Mouse (Mus musculus): ENCODE results near the gene Serpina1c. TPM values are rescaled to one million over a fixed set of nuclear protein-coding genes. Genes with fewer than 3 reads are reported as not detected.
"Not testable (repeated sequence)": the region's sequence is repeated elsewhere in the genome, so short reads cannot be mapped to it uniquely, and the experiment has no call there.

Gene Serpina1c
- polyA plus RNA-seq (2015; fragmentation: Nextera tagmentation; extraction: Ambion mirVana), result 2.3 and 2.6 TPM in 2 replicates

DNA sequence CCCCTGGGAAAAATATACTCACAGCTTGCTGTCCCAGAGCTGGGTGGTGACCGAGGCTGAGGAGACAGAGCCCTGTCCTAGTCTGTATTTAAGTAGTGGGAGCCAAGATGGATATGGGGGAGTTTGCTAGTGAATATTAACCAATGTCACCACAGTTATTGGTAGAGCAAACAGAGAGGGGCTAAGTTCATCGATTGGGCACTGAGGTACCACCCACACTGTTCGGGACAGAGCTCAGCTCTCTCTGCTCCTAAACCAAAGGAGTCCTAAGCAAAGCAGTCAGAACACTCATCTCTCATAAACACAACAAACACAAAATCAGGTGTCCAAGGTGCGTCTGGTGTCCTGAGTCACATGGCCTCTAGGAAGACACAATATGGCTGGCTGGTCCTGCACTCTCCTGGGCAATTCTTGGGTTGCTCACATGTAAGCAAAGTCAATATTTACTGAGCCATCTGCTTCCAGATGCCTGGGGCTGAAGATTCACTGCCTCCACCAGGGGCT is at the start of gene Serpina1c:
TSS of gene Serpina1c (minus strand) at position 51 of the 504 bp plus-strand sequence.
- H3K4me1 ChIP-seq; H3K27me3 ChIP-seq; H3K9me3 ChIP-seq (replicated peaks); H3K4me2 ChIP-seq; H3K4me3 ChIP-seq (replicated peaks); H3K27ac ChIP-seq; H3K9ac ChIP-seq; H3K36me3 ChIP-seq; ATAC-seq (replicated peaks; ENCODE audit: low FRiP score): not testable (repeated sequence)
- WGBS, result 87% methylated on average over 4 of the region's 4 CpGs

DNA sequence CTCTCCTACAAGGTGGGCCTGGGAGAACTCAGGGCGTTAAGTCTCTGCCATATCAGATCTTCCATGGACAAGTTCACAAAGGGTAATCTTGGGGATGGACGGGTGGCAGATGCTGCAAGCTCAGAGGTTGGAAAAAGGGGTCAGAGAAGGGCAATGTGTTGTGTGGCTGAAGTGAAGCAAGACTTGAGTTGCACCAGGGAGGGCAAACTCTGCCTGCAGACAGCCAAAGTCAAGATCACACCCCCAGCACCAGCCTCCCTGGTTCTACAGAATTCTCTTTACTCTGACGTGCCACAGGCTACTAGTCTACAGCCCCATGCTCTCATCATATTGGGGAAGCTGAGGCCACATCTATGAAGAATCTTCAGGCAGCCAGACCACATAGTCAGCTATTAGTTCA is 48.3 kb upstream of the Serpina1c start:
- WGBS, result 84% methylated on average over 3 of the region's 3 CpGs
- H3K36me3 ChIP-seq; H3K4me2 ChIP-seq; H3K9ac ChIP-seq; H3K27me3 ChIP-seq; ATAC-seq (replicated peaks; ENCODE audit: low FRiP score); H3K9me3 ChIP-seq (replicated peaks); H3K27ac ChIP-seq; H3K4me3 ChIP-seq (replicated peaks); H3K4me1 ChIP-seq: not testable (repeated sequence)

DNA sequence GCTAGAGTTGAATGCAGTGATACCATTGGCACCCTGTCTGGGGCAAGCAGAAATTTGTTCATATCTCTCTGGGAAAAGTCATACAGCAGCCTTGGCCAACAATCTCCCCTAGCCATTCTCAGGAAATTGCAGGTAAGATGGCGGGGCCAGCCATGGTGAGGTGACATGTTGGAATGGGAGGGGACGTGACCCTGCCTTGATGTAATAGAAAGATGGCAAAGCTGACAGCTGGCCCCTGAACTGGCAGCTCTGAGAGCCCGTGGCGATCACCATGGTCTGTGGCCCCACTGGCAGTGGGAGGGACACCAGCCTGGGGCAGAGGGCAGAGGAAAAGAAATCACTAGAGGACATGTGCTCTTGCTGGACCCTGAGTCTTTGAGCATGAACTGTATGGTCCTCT is 41.6 kb upstream of the Serpina1c start:
- Histone ChIP-seq H3K4me2 (no peak overlapping the region), H3K27me3 (no peaks in the 10 kb centered on the region), H3K9ac (no peak overlapping the region), H3K36me3 (no peaks in the 10 kb centered on the region), H3K9me3 (replicated peaks) (no peaks in the 10 kb centered on the region), H3K4me3 (replicated peaks) (no peak overlapping the region), H3K27ac (no peak overlapping the region), H3K4me1 (no peaks in the 10 kb centered on the region)
- ATAC-seq (replicated peaks; ENCODE audit: low FRiP score), result no peak
- 93% methylated on average over 4 of the region's 4 CpGs for WGBS

DNA sequence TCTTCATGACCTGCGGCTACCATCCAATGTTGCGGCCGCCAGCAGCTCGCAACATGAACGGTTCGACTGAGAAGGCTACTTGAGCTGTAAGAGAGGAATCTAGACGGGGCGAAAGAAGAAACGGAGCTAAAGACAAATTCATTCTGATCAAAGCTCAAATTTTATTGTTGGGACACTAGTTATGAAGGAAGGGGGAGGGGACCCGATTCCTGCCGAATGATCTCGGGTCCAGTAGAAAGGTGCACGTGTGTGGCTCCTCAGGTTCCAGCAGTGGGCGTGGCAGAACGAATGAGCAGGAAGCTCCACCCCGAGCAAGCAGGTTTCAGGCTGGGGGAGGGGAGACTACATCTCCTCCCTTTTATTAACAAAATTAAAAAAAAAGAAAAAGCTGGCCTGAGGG is 4.5 kb upstream of the Serpina1c start:
- H3K4me2 ChIP-seq; H3K4me1 ChIP-seq; H3K27me3 ChIP-seq; H3K9ac ChIP-seq; H3K9me3 ChIP-seq (replicated peaks); H3K27ac ChIP-seq; ATAC-seq (replicated peaks; ENCODE audit: low FRiP score); H3K36me3 ChIP-seq; H3K4me3 ChIP-seq (replicated peaks): not testable (repeated sequence)
- 91% methylated on average over 12 of the region's 16 CpGs for WGBS

DNA sequence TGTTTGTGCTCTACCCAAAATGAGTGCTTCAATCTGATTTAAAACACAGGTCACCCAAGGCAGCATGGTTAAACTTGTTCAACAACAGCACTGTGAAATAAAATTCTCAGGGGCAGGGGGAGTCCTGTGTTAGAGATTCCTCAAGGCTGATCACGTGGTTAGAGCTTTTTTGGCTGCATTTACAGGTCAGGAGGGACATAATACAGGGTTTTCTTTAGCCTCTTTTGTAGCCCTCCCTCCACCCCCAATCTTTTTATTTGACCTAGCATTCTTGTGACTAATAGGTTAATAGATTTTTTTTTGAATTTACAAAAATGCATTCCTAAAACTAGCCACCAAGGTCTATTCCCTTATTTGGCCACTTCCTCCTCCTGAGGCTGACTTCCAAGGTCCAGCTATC is 3.1 kb upstream of the Serpina1c start:
- H3K27ac ChIP-seq; ATAC-seq (replicated peaks; ENCODE audit: low FRiP score); H3K9ac ChIP-seq; H3K4me1 ChIP-seq; H3K4me3 ChIP-seq (replicated peaks); H3K36me3 ChIP-seq; H3K27me3 ChIP-seq; H3K9me3 ChIP-seq (replicated peaks); H3K4me2 ChIP-seq: not testable (repeated sequence)
- 50% methylated on average over 1 of the region's 1 CpGs for WGBS

DNA sequence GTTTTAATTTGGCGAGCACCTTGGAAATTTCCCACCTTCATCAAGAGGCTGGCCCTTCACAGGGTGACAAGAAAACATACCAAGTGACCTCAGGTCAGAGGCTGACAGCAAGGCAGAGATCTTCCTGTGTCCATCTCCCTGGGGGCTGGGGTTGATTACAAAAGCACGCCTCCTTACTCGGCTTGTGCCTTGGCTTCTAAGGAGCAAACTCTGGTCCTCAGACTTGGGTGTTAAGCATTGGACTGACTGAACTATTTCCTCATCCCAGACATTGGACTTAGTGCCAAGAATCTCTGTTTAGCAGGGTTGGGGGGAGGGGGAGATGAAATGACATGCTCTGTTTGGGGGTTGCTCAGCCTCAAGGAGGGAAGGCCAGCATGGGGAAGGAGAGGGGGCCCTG is 2.8 kb downstream of the Serpina1c start:
- not testable (repeated sequence) for ATAC-seq (replicated peaks; ENCODE audit: low FRiP score); H3K9me3 ChIP-seq (replicated peaks); H3K27me3 ChIP-seq; H3K4me2 ChIP-seq; H3K9ac ChIP-seq; H3K27ac ChIP-seq; H3K4me1 ChIP-seq; H3K4me3 ChIP-seq (replicated peaks); H3K36me3 ChIP-seq
- WGBS, result 78% methylated on average over 3 of the region's 3 CpGs

DNA sequence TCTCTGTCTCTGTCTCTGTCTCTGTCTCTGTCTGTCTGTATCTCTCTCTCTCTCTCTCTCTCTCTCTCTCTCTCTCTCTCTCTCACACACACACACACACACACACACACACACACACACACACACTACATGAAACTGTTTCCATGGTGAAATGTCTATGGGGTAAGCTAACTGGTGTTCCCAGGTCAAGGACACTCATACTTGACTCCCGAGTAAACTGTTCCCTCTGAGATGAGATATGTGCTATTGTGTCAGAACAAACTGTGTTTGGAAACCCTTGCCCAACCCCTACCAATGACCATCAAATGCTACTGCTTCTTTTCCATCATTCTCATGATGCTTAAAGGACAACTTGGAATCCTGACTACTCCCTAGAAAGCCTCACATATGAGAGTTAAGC is 37.8 kb downstream of the Serpina1c start:
- not testable (repeated sequence) for H3K36me3 ChIP-seq; ATAC-seq (replicated peaks; ENCODE audit: low FRiP score)
- 63% methylated on average over 1 of the region's 1 CpGs for WGBS

DNA sequence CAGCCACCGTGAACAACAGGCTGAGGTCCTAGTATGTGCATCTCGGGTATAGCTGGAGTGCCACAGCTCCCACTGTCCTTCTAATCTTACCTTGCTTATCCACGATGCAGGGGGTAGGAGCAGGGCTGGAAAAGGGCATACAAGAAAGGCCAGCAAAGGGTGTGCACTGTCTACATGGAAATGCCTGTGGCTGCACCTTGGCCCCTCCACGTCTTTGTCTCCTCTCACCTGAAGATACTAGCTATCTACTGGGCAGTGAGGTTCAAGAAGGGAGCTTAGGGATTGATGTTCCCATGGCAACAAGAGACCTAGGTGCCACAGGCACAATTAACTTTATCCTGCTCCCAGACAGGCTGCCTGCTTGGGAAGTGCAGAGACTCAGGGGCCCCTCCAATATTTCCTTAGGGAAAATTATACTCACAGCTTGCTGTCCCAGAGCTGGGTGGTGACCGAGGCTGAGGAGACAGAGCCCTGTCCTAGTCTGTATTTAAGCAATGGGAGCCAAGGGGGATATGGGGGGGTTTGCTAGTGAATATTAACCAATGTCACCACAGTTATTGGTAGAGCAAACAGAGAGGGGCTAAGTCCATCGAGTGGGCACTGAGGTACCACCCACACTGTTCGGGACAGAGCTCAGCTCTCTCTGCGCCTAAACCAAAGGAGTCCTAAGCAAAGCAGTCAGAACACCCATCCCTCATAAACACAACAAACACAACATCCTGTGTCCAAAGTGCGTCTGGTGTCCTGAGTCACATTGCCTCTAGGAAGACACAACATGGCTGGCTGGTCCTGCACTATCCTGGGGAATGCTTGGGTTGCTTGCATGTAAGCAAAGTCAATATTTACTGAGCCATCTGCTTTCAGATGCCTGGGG is 41.3 kb downstream of the Serpina1c start, which contains the start of gene Serpina1a:
TSS of gene Serpina1a (minus strand) at position 462 of the 874 bp plus-strand sequence.
- ATAC-seq (replicated peaks; ENCODE audit: low FRiP score); H3K9ac ChIP-seq; H3K9me3 ChIP-seq (replicated peaks); H3K4me3 ChIP-seq (replicated peaks); H3K4me2 ChIP-seq; H3K27me3 ChIP-seq; H3K4me1 ChIP-seq; H3K27ac ChIP-seq; H3K36me3 ChIP-seq: not testable (repeated sequence)
- 81% methylated on average over 9 of the region's 9 CpGs for WGBS

More for the DNA sequence above, 37.8 kb downstream of the Serpina1c start:
- not testable (repeated sequence) for H3K4me1 ChIP-seq; H3K27me3 ChIP-seq; H3K4me2 ChIP-seq; H3K4me3 ChIP-seq (replicated peaks); H3K9ac ChIP-seq; H3K27ac ChIP-seq; H3K9me3 ChIP-seq (replicated peaks)

DNA sequence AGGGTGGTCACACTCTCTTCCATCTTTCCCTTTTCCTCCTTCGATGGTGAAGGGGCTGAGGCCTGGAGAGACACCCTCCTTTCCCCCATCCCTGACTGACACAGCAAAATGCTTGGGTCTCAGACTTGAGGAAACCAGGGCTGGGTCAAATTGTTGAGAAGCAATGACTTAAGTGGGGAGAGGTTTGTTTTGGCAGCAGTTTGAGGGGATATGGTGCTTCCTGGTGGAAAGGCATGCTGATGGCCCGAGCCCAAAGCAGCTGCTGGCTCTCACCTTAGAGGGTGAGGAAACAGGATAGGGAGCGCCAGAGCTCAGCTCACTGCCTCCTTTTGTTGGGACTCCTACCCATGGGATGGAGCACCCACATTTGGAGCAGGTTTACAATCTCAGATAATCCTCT is 43.7 kb downstream of the Serpina1c start:
- Histone ChIP-seq H3K4me1 (no peaks in the 10 kb centered on the region), H3K27me3 (no peaks in the 10 kb centered on the region), H3K27ac (no peak overlapping the region), H3K9ac (no peak overlapping the region), H3K4me2 (no peak overlapping the region), H3K36me3 (no peaks in the 10 kb centered on the region), H3K4me3 (replicated peaks) (no peak overlapping the region), H3K9me3 (replicated peaks) (no peaks in the 10 kb centered on the region)
- ATAC-seq (replicated peaks; ENCODE audit: low FRiP score), result no peak
- 73% methylated on average over 3 of the region's 3 CpGs for WGBS

DNA sequence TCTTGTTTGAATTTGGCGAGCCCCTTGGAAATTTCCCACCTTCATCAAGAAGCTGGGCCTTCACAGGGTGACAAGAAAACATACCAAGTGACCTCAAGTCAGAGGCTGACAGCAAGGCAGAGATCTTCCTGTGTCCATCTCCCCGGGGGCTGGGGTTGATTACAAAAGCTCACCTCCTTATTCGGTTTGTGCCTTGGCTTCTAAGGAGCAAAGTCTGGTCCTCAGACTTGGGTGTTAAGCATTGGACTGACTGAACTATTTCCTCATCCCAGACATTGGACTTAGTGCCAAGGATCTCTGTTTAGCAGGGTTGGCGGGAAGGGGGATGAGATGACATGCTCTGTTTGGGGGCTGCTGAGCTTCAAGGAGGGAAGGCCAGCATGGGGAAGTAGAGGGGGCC is 44.1 kb downstream of the Serpina1c start:
- not testable (repeated sequence) for H3K9me3 ChIP-seq (replicated peaks); ATAC-seq (replicated peaks; ENCODE audit: low FRiP score); H3K36me3 ChIP-seq; H3K27ac ChIP-seq; H3K27me3 ChIP-seq; H3K4me3 ChIP-seq (replicated peaks); H3K4me2 ChIP-seq; H3K4me1 ChIP-seq; H3K9ac ChIP-seq
- 87% methylated on average over 3 of the region's 4 CpGs for WGBS

DNA sequence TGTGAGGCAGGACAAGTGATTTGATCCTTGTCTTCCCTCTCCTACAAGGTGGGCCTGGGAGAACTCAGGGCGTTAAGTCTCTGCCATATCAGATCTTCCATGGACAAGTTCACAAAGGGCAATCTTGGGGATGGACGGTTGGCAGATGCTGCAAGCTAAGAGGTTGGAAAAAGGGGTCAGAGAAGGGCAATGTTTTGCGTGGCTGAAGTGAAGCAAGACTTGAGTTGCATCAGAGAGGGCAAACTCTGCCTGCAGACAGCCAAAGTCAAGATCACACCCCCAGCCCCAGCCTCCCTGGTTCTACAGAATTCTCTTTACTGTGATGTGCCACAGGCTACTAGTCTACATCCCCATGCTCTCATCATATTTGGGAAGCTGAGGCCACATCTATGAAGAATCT is 45.1 kb downstream of the Serpina1c start:
- H3K4me2 ChIP-seq; H3K36me3 ChIP-seq; H3K27ac ChIP-seq; H3K4me3 ChIP-seq (replicated peaks); H3K9me3 ChIP-seq (replicated peaks); ATAC-seq (replicated peaks; ENCODE audit: low FRiP score); H3K27me3 ChIP-seq; H3K9ac ChIP-seq; H3K4me1 ChIP-seq: not testable (repeated sequence)
- WGBS, result 69% methylated on average over 3 of the region's 3 CpGs

DNA sequence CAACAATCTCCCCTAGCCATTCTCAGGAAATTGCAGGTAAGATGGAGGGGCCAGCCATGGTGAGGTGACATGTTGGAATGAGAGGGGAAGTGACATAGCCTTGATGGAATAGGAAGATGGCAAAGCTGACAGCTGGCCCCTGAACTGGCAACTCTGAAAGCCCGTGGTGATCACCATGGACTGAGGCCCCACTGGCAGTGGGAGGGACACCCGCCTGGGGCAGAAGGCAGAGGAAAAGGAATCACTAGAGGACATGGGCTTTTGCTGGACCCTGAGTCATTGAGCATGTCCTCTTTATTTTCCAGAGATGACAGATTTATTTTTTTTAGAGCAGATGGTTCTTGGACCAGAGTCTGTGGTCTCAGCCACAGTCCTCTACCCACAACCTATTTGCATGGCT is 51.7 kb downstream of the Serpina1c start:
- not testable (repeated sequence) for ATAC-seq (replicated peaks; ENCODE audit: low FRiP score); H3K4me3 ChIP-seq (replicated peaks); H3K27ac ChIP-seq; H3K4me2 ChIP-seq; H3K36me3 ChIP-seq; H3K9ac ChIP-seq; H3K27me3 ChIP-seq; H3K4me1 ChIP-seq; H3K9me3 ChIP-seq (replicated peaks)
- 86% methylated on average over 2 of the region's 2 CpGs for WGBS

Measured in kidney, embryonic 15.5 days (tissue).